Mouse (Mus musculus): ENCODE data around the gene Carmil2. TPM values are rescaled to one million over a fixed set of nuclear protein-coding genes. Genes with fewer than 3 reads are reported as not detected.

Gene Carmil2
- polyA plus RNA-seq (2016; fragmentation: Nextera tagmentation; extraction: Ambion mirVana): 9.7 and 11.8 TPM in 2 replicates

- Histone ChIP-seq H3K9ac (no peak within 1 kb of the TSS), H3K4me2 (replicated peaks) (peak within 1 kb of the TSS; percentile 26; the same call in 1 of the 2 replicates), H3K9me3 (replicated peaks) (no peaks in the 10 kb centered on the region), H3K4me3 (no peak within 1 kb of the TSS; the same call in 1 of the 2 replicates), H3K27ac (no peak within 1 kb of the TSS), H3K36me3 (peaks cover 33% of the 10 kb centered on the region), H3K27me3 (no peaks in the 10 kb centered on the region), H3K4me1 (peaks cover 7% of the 10 kb centered on the region)
- WGBS: 13% methylated on average over 26 of the region's 26 CpGs
- peak; percentile 47; the same call in 1 of the 2 replicates for ATAC-seq (ENCODE audit: low FRiP score)
Measured at GRCm38 (mm10) chr8:105685796-105686308, at the start of gene Carmil2. Carmil2 (plus strand) TSS chr8:105686274.

- Histone ChIP-seq H3K27me3 (no peaks in the 10 kb centered on the region), H3K4me1 (peaks cover 27% of the 10 kb centered on the region), H3K27ac (peak within 1 kb of the TSS; percentile 100), H3K9me3 (replicated peaks) (no peaks in the 10 kb centered on the region), H3K4me2 (replicated peaks) (peak within 1 kb of the TSS; percentile 97), H3K4me3 (peak within 1 kb of the TSS; percentile 89), H3K36me3 (no peaks in the 10 kb centered on the region), H3K9ac (peak within 1 kb of the TSS; percentile 99)
- under 1% methylated on average over 50 of the region's 63 CpGs for WGBS
- peak; percentile 64 for ATAC-seq (ENCODE audit: low FRiP score)
Measured at GRCm38 (mm10) chr8:105636963-105637510, 49.0 kb upstream of the Carmil2 start, which contains the start of gene Agrp. Agrp (minus strand) TSS chr8:105637393.

- peak overlapping the region; percentile 89 for H3K4me3 ChIP-seq
- H3K9me3 ChIP-seq (replicated peaks): no peaks in the 10 kb centered on the region
- peak overlapping the region; percentile 97 for H3K4me2 ChIP-seq (replicated peaks)
- peak overlapping the region; percentile 100 for H3K27ac ChIP-seq
- WGBS: 1% methylated on average over 11 of the region's 11 CpGs
- H3K36me3 ChIP-seq: no peaks in the 10 kb centered on the region
- ATAC-seq (ENCODE audit: low FRiP score): no peak
- no peaks in the 10 kb centered on the region for H3K27me3 ChIP-seq
- H3K4me1 ChIP-seq: peaks cover 28% of the 10 kb centered on the region
- H3K9ac ChIP-seq: peak overlapping the region; percentile 99
Measured at GRCm38 (mm10) chr8:105637601-105638041, 48.5 kb upstream of the Carmil2 start.

GRCm38 (mm10) chr8:105638510-105638909, 47.6 kb upstream of the Carmil2 start:
- Histone ChIP-seq H3K9me3 (replicated peaks) (no peaks in the 10 kb centered on the region), H3K4me2 (replicated peaks) (peak overlapping the region; percentile 97), H3K4me3 (peak overlapping the region; percentile 89), H3K27ac (0 out of 2 replicates have a peak overlapping the region, but pooled peaks have one; percentile 7), H3K27me3 (no peaks in the 10 kb centered on the region), H3K9ac (no peak overlapping the region; the same call in 1 of the 2 replicates), H3K36me3 (0 out of 2 replicates have a peak, but pooled peaks cover 2% of the 10 kb centered on the region), H3K4me1 (peaks cover 28% of the 10 kb centered on the region)
- WGBS: 91% methylated on average over 4 of the region's 4 CpGs
- no peak for ATAC-seq (ENCODE audit: low FRiP score)

- H3K9ac ChIP-seq: no peak overlapping the region
- no peak overlapping the region for H3K4me3 ChIP-seq
- H3K4me1 ChIP-seq: peaks cover 28% of the 10 kb centered on the region
- H3K4me2 ChIP-seq (replicated peaks): no peak overlapping the region
- no peaks in the 10 kb centered on the region for H3K9me3 ChIP-seq (replicated peaks)
- 95% methylated on average over 1 of the region's 1 CpGs for WGBS
- peaks cover 11% of the 10 kb centered on the region for H3K36me3 ChIP-seq
- H3K27ac ChIP-seq: no peak overlapping the region
- no peak for ATAC-seq (ENCODE audit: low FRiP score)
- no peaks in the 10 kb centered on the region for H3K27me3 ChIP-seq
Measured at GRCm38 (mm10) chr8:105639835-105640234, 46.2 kb upstream of the Carmil2 start.

GRCm38 (mm10) chr8:105640511-105640910, 45.6 kb upstream of the Carmil2 start:
- 80% methylated on average over 2 of the region's 2 CpGs for WGBS
- H3K4me2 ChIP-seq (replicated peaks): no peak overlapping the region
- no peak overlapping the region for H3K9ac ChIP-seq
- no peak overlapping the region for H3K27ac ChIP-seq
- no peaks in the 10 kb centered on the region for H3K27me3 ChIP-seq
- H3K9me3 ChIP-seq (replicated peaks): no peaks in the 10 kb centered on the region
- H3K36me3 ChIP-seq: peaks cover 17% of the 10 kb centered on the region
- no peak for ATAC-seq (ENCODE audit: low FRiP score)
- no peak overlapping the region for H3K4me3 ChIP-seq
- peaks cover 23% of the 10 kb centered on the region for H3K4me1 ChIP-seq

GRCm38 (mm10) chr8:105645205-105645604, 40.9 kb upstream of the Carmil2 start:
- ATAC-seq (ENCODE audit: low FRiP score): no peak
- Histone ChIP-seq H3K9ac (no peak overlapping the region), H3K9me3 (replicated peaks) (no peaks in the 10 kb centered on the region), H3K27me3 (no peaks in the 10 kb centered on the region), H3K27ac (no peak overlapping the region), H3K4me1 (0 out of 2 replicates have a peak, but pooled peaks cover 2% of the 10 kb centered on the region), H3K36me3 (peaks cover 41% of the 10 kb centered on the region), H3K4me3 (no peak overlapping the region), H3K4me2 (replicated peaks) (no peak overlapping the region)
- 100% methylated on average over 1 of the region's 1 CpGs for WGBS

- no peaks in the 10 kb centered on the region for H3K4me1 ChIP-seq
- no peak overlapping the region for H3K4me3 ChIP-seq
- no peak for ATAC-seq (ENCODE audit: low FRiP score)
- peaks cover 47% of the 10 kb centered on the region for H3K36me3 ChIP-seq
- no peak overlapping the region for H3K9ac ChIP-seq
- H3K27me3 ChIP-seq: no peaks in the 10 kb centered on the region
- no peaks in the 10 kb centered on the region for H3K9me3 ChIP-seq (replicated peaks)
- H3K27ac ChIP-seq: no peak overlapping the region
- WGBS: 100% methylated on average over 1 of the region's 1 CpGs
- no peak overlapping the region for H3K4me2 ChIP-seq (replicated peaks)
Measured at GRCm38 (mm10) chr8:105648929-105649328, 37.1 kb upstream of the Carmil2 start.

GRCm38 (mm10) chr8:105657641-105658040, 28.4 kb upstream of the Carmil2 start:
- Histone ChIP-seq H3K4me3 (no peak overlapping the region), H3K27ac (no peak overlapping the region), H3K9ac (no peak overlapping the region), H3K4me1 (peaks cover 2% of the 10 kb centered on the region; the same call in 1 of the 2 replicates), H3K36me3 (peaks cover 15% of the 10 kb centered on the region), H3K4me2 (replicated peaks) (no peak overlapping the region), H3K9me3 (replicated peaks) (no peaks in the 10 kb centered on the region), H3K27me3 (no peaks in the 10 kb centered on the region)
- ATAC-seq (ENCODE audit: low FRiP score): no peak

GRCm38 (mm10) chr8:105661167-105661566, 24.9 kb upstream of the Carmil2 start:
- Histone ChIP-seq H3K36me3 (peaks cover 31% of the 10 kb centered on the region), H3K9me3 (replicated peaks) (no peaks in the 10 kb centered on the region), H3K4me3 (no peak overlapping the region), H3K4me1 (peaks cover 2% of the 10 kb centered on the region; the same call in 1 of the 2 replicates), H3K27me3 (no peaks in the 10 kb centered on the region), H3K4me2 (replicated peaks) (no peak overlapping the region), H3K27ac (no peak overlapping the region), H3K9ac (no peak overlapping the region)
- WGBS: 85% methylated on average over 3 of the region's 3 CpGs
- ATAC-seq (ENCODE audit: low FRiP score): no peak

GRCm38 (mm10) chr8:105677891-105678290, 8.2 kb upstream of the Carmil2 start:
- WGBS: 87% methylated on average over 1 of the region's 1 CpGs
- H3K27ac ChIP-seq: no peak overlapping the region
- H3K4me2 ChIP-seq (replicated peaks): no peak overlapping the region
- H3K9me3 ChIP-seq (replicated peaks): no peaks in the 10 kb centered on the region
- no peak for ATAC-seq (ENCODE audit: low FRiP score)
- no peaks in the 10 kb centered on the region for H3K4me1 ChIP-seq
- H3K4me3 ChIP-seq: no peak overlapping the region
- H3K27me3 ChIP-seq: no peaks in the 10 kb centered on the region
- H3K9ac ChIP-seq: no peak overlapping the region
- H3K36me3 ChIP-seq: peaks cover 89% of the 10 kb centered on the region

GRCm38 (mm10) chr8:105685325-105685724, 749 bp upstream of the Carmil2 start:
- H3K27me3 ChIP-seq: no peaks in the 10 kb centered on the region
- no peak overlapping the region for H3K9ac ChIP-seq
- no peak for ATAC-seq (ENCODE audit: low FRiP score)
- peaks cover 38% of the 10 kb centered on the region for H3K36me3 ChIP-seq
- no peak overlapping the region for H3K4me3 ChIP-seq
- no peak overlapping the region for H3K27ac ChIP-seq
- no peak overlapping the region; the same call in 1 of the 2 replicates for H3K4me2 ChIP-seq (replicated peaks)
- peaks cover 7% of the 10 kb centered on the region for H3K4me1 ChIP-seq
- 85% methylated on average over 7 of the region's 7 CpGs for WGBS
- H3K9me3 ChIP-seq (replicated peaks): no peaks in the 10 kb centered on the region

- WGBS: 65% methylated on average over 6 of the region's 6 CpGs
- no peak for ATAC-seq (ENCODE audit: low FRiP score)
- H3K9me3 ChIP-seq (replicated peaks): no peaks in the 10 kb centered on the region
Measured at GRCm38 (mm10) chr8:105686551-105686950, 477 bp downstream of the Carmil2 start.

More at GRCm38 (mm10) chr8:105686551-105686950, 477 bp downstream of the Carmil2 start:
- peaks cover 26% of the 10 kb centered on the region for H3K36me3 ChIP-seq
- no peak overlapping the region for H3K27ac ChIP-seq
- H3K9ac ChIP-seq: no peak overlapping the region
- H3K4me3 ChIP-seq: no peak overlapping the region
- H3K4me2 ChIP-seq (replicated peaks): no peak overlapping the region
- no peaks in the 10 kb centered on the region for H3K27me3 ChIP-seq
- H3K4me1 ChIP-seq: peaks cover 7% of the 10 kb centered on the region
